Mouse (Mus musculus) testis, postnatal 10 days (tissue): ENCODE data around the gene Treml4.
A peak's percentile ranks its signal among the peaks of the same experiment; 100 is the strongest.
"Not testable (repeated sequence)": the region's sequence is repeated elsewhere in the genome, so short reads cannot be mapped to it uniquely, and the experiment has no call there.

Source experiments
- DNase-seq: peaks from one replicate; pipeline ENCODE4 v3.0.0; 2021; ENCODE audit warnings: low spot score

Treml4 gene

DNA sequence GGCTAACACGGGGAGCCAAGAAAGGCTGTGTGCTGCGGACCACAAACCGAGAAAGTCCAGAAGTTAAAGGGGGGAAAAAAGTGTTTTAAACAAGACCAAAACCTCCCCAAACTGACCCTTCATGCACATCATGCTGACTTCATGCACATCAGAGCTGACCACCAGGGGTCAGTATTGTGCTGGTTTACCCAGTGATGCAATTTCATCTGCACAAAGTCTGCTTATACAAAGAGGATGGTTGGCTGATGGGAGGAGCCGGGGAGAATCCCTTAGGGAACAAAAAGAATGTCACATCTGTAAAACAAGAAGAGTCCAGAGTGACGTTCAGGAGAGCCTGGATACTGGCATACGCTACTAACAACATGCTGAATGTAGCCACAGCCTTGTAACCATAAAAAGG is 10.8 kb downstream of the Treml4 start:
- peak; percentile 86 for DNase-seq

DNA sequence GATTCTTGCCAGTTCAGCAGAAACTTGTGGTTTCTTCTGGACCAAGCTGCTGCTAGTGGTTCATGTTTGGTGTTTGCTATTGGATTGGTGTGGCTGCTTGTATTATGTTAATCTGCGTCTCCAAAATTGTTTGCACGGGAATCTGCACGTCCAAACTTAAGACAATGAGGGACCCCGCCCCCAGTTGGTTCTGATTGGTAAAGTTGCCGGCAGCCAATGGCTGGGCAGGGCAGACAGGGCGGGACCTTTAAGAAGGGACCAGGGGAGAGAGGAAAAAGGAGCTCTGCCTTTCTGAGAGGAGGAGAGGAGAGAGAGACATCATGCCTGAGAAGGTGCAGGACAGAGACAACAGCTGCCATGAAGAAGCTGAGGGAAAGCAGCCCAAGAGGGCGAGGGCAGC is 11.6 kb downstream of the Treml4 start:
- no peak for DNase-seq

DNA sequence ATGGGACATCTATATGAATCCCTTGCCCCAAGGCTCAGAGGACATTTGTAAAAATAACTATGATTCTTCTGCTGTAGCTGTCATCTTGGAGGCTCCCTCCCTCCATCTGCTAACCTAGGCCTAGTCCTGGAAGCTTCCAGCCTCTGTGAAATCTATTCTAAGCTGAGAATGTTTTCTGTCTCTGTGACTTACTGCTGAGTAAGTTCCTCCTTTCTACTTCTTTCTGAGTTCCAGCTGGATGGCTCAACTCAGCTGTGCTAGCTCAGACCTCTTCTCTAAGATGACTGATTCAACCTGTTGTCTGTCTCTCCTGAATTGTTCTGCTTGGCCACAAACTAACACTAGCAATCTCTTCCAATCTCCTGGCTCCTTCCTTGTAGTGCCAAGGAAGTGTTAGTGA is 14.3 kb downstream of the Treml4 start:
- DNase-seq = no peak

DNA sequence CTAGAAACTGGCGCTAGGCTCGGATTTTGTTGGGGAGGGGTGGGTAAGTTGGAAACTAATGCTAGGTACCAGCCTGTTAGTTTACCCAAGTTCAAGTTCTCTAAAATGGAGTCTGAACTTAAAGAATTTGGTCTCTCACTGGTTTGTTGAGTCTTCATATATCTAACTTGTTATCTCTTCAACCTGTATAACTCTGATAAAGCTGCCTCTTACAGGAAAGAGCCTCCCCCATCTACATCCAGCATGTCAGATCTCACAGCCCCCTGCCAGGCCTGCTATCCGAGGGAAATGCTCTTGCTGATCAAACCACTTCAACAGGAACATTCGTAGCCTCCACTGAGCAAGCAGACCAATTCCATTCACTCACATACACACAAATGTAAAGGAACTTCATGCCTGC is 14.9 kb downstream of the Treml4 start:
- no peak for DNase-seq

DNA sequence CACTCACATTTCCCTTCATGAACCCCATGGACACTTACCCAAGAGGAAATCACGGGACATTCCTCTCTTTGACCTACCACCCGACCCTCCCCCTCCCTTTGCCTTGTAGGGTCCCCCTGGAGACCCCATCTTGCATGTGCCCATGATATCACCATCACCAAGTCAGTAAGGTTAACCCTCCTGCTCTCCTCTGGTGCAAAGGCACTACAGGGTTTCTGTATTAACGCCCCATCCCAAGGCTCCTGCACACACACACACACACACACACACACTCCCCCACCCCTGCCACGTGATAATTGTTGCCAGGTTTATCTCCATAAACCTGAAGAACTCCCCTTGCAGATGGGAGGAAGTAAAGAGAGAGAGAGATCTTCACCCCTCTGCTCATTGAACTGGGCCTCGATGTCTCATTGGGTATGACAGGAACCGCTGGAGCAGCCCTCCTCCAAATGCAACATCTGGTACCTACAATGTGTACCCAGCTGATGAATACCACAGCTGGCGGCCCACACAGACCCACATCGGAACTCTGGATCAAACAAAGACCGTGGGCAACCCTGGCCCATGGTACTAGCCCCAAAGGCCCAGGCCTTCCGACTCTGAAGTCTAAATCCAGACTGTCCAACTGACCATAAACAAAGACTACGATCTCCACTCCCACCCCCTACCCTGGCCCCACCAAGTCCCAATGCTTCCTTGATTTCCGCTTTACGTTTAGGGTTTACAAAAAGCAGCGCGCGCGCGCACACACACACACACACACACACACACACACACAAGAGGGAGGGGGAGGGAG is 17.0 kb downstream of the Treml4 start:
- no peak for DNase-seq

DNA sequence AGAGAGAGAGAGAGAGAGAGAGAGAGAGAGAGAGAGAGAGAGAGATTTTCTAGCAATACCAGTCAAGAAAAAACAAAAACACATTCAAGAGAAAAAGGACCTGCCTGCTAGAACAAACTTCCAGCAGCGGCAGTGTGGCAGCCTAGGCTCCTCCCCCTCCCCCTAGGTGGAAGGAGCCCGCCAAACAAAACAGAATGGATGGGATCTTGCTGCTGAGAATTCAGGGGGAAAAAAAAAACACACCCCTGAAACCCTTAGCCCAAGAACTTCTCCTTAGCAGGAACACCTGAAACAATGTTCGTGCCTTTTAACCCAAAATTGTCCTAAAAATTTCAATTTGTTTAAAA is 17.6 kb downstream of the Treml4 start:
- no peak for DNase-seq

DNA sequence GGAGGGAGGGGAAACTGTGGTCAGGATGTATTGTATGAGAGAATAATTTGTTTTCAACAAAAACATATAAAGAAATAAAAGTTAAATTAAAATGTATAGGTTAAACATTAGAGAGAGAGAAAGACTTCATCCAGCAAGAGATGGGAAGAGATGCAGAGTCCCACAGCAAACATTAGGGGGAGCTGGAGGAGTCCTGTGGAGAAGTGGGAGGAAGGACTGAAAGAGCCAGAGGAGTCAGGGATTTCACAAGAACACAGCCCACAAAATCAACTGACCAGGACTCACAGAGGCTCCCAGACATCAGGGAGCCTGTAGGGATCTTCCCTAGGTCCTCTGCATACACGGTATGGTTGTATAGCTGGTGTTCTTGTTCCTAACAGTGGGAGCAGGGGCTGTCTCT is 22.7 kb downstream of the Treml4 start:
- DNase-seq = no peak

DNA sequence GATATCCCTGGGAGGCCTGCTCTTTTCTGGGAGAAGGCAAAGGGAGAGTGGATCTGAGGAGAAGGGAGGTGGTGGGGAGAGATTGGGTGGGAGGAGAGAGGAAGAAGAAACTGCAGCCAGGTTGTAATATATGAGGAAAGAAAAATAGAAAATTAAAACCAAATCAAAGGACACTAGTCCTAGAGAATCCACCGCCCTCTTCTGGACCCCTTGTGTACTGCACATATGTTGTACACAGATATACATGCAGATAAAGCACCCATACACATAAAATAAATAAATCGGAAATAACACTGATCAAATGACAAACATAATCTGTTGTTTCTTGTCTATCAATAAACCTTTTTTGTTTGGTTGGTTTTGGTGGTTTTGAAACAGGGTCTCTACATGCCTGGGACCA is 23.2 kb downstream of the Treml4 start:
- no peak for DNase-seq

DNA sequence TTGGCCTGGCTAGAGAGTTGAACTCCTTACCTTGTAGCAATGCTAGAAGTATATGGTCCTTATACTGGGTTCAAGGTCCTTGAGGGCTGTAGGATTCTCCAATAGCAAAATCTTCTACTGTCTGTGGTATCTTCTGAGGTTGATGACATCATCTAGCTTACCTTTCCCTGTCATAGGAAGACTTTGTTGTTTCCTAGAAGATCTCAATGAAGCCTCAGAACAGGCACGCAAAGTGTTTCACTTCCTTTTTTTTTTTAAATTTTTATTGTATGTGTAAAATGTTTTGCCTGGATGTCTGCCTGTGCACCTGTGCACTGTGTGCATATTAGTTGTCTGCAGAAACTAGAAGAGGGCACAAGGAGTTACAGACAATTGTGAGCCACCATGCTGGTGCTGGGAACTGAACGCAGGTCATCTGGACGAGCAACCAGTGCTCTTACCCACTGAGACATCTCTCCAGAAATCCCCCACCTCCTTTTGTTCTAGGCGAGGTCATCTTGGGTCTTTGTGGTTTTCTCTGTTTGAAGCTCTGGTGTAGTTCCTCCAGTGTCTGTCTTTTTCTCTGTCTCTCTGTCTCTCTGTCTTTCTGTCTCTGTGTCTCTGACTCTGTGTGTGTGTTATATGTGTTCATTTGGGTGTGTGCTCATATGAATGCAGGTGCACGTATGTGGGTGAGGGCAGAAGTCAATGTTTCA is 29.6 kb downstream of the Treml4 start:
- DNase-seq = no peak

DNA sequence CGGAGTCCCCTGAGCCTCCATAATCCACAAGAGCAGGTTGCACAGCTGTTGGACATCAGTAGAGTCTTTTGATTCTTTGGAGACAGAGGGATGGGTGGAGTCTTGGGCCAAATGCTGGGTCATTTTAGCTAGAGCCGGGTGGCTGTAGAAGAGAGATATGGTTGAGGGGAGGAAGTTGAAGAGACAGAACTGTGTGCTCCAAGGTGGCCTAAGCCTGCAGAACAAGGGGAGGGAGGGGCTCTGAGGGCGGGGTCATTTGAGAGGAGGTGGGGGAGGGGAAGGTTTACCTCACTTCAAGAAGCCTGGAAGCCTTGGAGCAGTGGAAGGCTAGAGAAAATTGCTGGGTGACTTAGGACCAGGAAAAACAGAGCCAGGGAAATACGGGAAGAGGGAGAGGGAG is 35.1 kb downstream of the Treml4 start, which contains the start of gene Treml2:
Gene Treml2 (plus strand): TSS at position 296 of the 400 bp plus-strand sequence.
- DNase-seq = no peak

DNA sequence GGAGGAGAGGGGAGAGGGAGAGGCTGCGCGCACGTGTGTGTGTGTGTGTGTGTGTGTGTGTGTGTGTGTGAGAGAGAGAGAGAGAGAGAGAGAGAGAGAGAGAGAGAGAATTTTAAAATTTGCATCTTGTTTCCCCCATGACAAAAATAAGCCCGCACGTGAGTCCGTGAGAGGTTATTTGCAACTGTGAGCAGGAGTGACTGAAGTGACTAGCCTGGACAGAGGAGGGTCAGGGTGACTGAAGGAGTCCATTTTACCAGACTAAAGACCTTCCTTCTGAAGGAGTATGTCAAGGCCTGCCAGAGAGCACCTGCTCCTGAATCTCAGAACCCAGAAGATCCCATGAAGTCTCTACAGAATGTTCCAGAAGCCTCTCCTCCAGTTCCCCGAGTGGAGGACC is 35.7 kb downstream of the Treml4 start:
- no peak for DNase-seq

DNA sequence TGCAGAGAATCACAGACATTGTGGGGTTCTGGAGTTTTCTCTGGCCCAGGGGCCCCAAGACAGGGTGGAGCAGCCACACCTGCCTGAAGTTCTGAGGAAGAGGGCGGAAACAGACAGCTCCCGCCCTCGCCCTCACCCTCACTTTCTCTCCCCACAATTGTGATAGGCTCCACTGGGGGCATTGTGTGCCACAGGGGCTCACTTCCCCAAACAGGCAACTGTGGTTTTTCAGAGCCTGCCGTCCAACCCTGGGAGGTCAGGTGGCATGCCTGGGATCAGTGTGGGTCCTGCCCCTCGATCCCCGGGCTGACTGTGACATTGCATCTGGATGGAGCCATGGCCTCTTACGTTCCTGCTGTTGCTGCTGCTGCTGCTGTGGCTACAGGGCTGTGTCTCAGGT is 36.1 kb downstream of the Treml4 start:
- DNase-seq = no peak

DNA sequence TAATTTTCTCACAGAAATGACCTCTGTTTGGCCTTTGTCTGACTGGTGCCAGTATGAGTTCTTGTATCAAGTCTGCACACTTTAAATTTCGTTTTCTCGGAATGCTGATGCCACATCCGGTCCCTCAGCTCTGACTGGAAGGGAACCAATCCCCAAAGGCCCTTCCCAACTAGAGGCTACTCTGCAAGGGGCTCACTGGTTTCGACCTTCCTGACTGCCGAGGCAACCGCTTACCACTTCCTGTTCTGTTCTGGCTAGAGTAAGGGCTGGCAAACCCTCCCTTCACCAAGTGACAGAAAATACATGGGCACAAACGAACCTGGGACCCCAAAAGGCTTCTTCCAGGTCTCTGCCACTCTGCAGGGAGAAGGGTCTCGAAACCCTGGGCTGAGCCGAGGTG is 36.8 kb downstream of the Treml4 start:
- no peak for DNase-seq

DNA sequence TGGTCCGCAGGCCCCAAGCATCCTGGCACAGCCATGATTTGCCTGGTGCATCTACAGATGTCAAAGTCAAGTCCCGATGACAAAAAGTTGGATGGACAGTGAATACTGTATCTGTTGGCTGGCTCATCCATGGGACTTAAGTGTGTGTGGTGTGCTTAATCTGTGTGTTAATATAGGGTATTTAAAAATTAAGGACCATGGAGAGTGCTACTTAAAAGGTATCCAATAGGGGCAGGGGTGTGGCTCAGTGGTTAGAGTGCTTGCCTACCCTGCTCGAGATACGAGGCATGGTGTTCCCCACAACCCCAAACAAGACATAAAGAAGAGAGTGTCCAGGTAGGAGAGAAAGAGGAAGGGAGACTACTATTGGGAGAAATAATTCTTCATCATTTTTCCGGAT is 37.7 kb downstream of the Treml4 start:
- no peak for DNase-seq

DNA sequence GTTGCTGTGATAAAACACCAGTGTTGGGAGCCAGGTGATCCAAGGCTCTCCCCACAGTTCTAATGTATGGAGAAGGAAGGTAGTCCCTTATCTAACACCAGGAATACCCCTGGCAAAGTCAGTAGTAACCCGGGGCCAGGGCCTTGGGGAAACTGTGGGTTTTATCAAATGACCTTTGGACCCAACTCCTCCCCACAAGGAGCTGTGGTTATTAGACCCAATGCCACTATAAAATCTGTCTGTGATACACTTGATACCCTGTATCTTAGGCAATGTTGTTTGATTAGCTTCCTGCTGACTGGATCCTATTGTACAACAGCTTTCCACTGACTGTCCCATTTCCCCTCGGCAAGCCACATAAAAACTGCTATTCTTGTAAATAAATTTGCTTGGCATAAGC is 48.0 kb downstream of the Treml4 start:
- no peak for DNase-seq

DNA sequence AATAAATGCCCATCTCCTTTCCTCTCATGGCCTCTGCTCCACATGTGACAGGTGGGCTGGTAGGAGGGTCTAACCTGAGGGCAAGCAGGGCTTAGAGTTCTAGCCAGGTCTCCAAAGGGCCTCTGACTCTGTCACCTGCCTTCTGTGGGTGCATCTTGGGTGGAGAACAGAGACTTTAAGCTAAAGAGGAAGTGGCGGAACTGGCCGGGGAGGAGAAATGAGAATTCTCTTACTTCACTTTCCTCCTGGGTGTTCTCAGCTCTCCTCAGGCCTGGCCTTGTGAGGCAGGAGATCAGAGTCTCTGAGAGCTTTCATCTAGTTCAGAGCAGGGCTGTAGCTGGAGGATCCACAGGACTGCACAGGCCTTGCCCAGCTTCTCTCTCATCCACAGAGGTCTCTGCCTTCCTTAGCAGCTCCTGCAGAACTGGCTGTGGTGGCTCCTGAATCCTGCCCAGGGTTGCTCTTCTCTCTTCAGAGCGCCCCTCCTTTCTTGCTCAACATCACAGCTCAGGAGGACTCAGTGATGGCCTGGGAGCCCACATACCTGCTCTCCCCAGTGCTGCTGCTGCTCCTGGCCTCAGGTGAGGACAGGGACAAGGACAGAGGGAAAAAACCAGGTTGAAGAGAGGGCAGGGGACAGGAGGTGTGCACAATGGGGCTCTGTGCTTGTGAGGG is 51.9 kb downstream of the Treml4 start, which contains the start of gene B430306N03Rik:
Gene B430306N03Rik (plus strand): TSS at position 237 of the 675 bp plus-strand sequence.
- DNase-seq = not testable (repeated sequence)

DNA sequence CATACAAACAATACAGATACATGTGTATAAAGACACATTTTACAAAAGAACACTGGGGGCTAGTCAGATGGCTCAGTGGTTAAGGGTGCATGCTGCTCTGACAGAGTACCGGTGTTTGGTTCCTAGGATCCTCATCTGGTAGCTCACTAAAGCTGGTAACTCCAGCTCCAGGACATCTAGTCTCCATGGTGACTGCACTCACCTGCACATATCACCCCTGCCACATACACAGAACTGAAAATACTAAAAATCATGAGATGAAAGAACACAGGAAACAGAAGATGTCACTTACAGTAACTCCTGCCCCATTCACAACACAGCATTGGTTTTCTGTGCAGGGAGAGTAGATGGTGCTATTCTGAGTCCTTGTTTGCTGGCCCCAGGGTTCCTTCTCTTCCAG is 54.6 kb downstream of the Treml4 start:
- DNase-seq = no peak

DNA sequence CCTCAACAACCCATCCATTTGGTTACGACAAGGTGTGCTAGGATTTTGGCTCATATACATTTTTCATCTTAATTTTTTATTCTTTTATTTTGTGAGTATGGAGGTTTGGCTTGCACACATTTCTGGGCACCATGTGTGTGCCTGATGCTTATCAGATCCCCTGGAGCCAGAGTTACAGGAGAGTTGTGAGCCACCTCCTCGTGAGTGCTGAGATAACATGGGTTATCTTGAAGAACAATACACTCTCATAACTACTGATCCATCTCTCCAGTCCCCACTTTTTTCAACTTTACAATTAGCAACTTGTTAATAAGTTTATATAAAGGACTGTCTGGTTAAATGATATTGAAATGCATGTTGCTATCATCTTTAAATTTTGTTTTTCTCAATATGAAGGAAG is 57.2 kb downstream of the Treml4 start:
- no peak for DNase-seq

DNA sequence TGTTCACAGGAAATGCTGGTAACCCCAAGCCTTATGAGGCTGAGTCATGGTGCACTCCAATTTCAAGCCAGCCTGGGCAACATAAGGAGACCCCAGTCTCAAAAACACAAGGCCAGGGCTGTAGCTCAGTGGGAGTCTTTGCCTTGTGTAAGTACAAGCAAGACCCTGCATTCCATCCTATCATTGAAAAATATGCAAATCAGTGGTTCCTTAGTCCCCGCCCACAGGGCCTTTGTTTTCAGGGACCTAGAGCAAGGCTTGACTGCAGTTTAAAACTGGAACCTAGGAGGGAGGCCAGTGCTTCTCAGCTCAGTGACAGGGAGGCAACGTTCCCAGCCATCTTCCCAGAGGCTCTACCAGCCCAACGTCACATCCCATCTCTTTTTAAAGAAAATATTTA is 59.1 kb downstream of the Treml4 start:
- no peak for DNase-seq

DNA sequence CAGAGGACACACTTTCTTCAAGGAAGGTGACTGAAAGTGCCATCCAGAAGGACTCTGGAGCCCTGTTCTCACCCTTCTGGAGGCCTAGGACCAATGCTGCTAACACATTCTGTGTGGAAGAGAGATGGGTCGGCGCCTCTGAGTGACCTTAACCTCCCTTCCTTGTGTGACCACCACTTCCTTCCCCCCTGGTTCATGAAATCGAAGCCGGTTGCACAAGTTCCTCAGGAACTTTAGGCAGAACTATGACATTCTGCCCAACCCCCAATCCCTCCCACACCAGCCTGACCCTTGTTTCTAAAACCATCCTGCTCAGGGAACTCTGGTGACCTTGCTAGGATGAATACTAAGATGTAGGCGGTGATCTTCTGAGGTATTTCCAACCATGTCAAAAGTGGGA is 60.2 kb downstream of the Treml4 start:
- DNase-seq = no peak
